Mouse (Mus musculus): ENCODE data around the gene Slc25a19. TPM values are rescaled to one million over a fixed set of nuclear protein-coding genes. Genes with fewer than 3 reads are reported as not detected.

Slc25a19 gene
- polyA plus RNA-seq, 1 experiment from 2014 or later = 49.7 TPM

- no peak overlapping the region for H3K27ac ChIP-seq
- 0 out of 2 replicates have a peak, but pooled peaks cover 3% of the 10 kb centered on the region for H3K36me3 ChIP-seq (ENCODE audit: insufficient read depth, low read length)
- ATAC-seq (replicated peaks; ENCODE audit: low FRiP score, low read depth) = no peak
- no peaks in the 10 kb centered on the region for H3K9me3 ChIP-seq (replicated peaks; ENCODE audit: low read length)
- H3K27me3 ChIP-seq (ENCODE audit: insufficient read depth, low read length) = no peaks in the 10 kb centered on the region
- 58% methylated on average over 5 of the region's 5 CpGs for WGBS
- H3K4me2 ChIP-seq (ENCODE audit: low read length) = no peak overlapping the region
- no peak overlapping the region for H3K9ac ChIP-seq (ENCODE audit: low read depth, low read length)
- no peak overlapping the region for H3K4me3 ChIP-seq (replicated peaks; ENCODE audit: low read depth, low read length)
- H3K4me1 ChIP-seq (replicated peaks; ENCODE audit: insufficient read depth, low read length) = no peaks in the 10 kb centered on the region
- peak; percentile 33 for DNase-seq (ENCODE audit: low spot score)
- TF ChIP-seq CTCF (IDR thresholded peaks at IDR 0.05; ENCODE audit: low read depth) = no peak
Measured at GRCm38 (mm10) chr11:115638498-115639409, 10.7 kb upstream of the Slc25a19 start.

GRCm38 (mm10) chr11:115636960-115637359 is 8.9 kb upstream of the Slc25a19 start:
- Histone ChIP-seq H3K36me3 (ENCODE audit: insufficient read depth, low read length) (no peaks in the 10 kb centered on the region), H3K4me3 (replicated peaks; ENCODE audit: low read depth, low read length) (no peak overlapping the region), H3K9me3 (replicated peaks; ENCODE audit: low read length) (no peaks in the 10 kb centered on the region), H3K9ac (ENCODE audit: low read depth, low read length) (no peak overlapping the region), H3K27ac (no peak overlapping the region), H3K4me1 (replicated peaks; ENCODE audit: insufficient read depth, low read length) (no peaks in the 10 kb centered on the region), H3K4me2 (ENCODE audit: low read length) (no peak overlapping the region), H3K27me3 (ENCODE audit: insufficient read depth, low read length) (no peaks in the 10 kb centered on the region)
- ATAC-seq (replicated peaks; ENCODE audit: low FRiP score, low read depth) = no peak
- 47% methylated on average over 3 of the region's 3 CpGs for WGBS
- TF ChIP-seq CTCF (IDR thresholded peaks at IDR 0.05; ENCODE audit: low read depth) = no peak
- DNase-seq (ENCODE audit: low spot score) = no peak

- ATAC-seq (replicated peaks; ENCODE audit: low FRiP score, low read depth) (no peak), DNase-seq (ENCODE audit: low spot score) (no peak)
- no peak for TF ChIP-seq CTCF (IDR thresholded peaks at IDR 0.05; ENCODE audit: low read depth)
- no peaks in the 10 kb centered on the region for H3K27me3 ChIP-seq (ENCODE audit: insufficient read depth, low read length)
- H3K4me1 ChIP-seq (replicated peaks; ENCODE audit: insufficient read depth, low read length) = no peaks in the 10 kb centered on the region
- WGBS = 71% methylated on average over 8 of the region's 8 CpGs
- no peak overlapping the region for H3K4me3 ChIP-seq (replicated peaks; ENCODE audit: low read depth, low read length)
- no peaks in the 10 kb centered on the region for H3K9me3 ChIP-seq (replicated peaks; ENCODE audit: low read length)
- no peak overlapping the region for H3K9ac ChIP-seq (ENCODE audit: low read depth, low read length)
- no peak overlapping the region for H3K27ac ChIP-seq
- no peak overlapping the region for H3K4me2 ChIP-seq (ENCODE audit: low read length)
- H3K36me3 ChIP-seq (ENCODE audit: insufficient read depth, low read length) = no peaks in the 10 kb centered on the region
Measured at GRCm38 (mm10) chr11:115635484-115635883, 7.4 kb upstream of the Slc25a19 start.

GRCm38 (mm10) chr11:115635041-115635440 is 6.9 kb upstream of the Slc25a19 start:
- Histone ChIP-seq H3K9ac (ENCODE audit: low read depth, low read length) (no peak overlapping the region), H3K4me2 (ENCODE audit: low read length) (no peak overlapping the region), H3K4me1 (replicated peaks; ENCODE audit: insufficient read depth, low read length) (no peaks in the 10 kb centered on the region), H3K27me3 (ENCODE audit: insufficient read depth, low read length) (no peaks in the 10 kb centered on the region), H3K9me3 (replicated peaks; ENCODE audit: low read length) (no peaks in the 10 kb centered on the region), H3K36me3 (ENCODE audit: insufficient read depth, low read length) (no peaks in the 10 kb centered on the region), H3K27ac (no peak overlapping the region), H3K4me3 (replicated peaks; ENCODE audit: low read depth, low read length) (no peak overlapping the region)
- TF ChIP-seq CTCF (IDR thresholded peaks at IDR 0.05; ENCODE audit: low read depth) = no peak
- no peak for ATAC-seq (replicated peaks; ENCODE audit: low FRiP score, low read depth)
- no peak for DNase-seq (ENCODE audit: low spot score)
- WGBS = 86% methylated on average over 8 of the region's 8 CpGs

- no peaks in the 10 kb centered on the region for H3K9me3 ChIP-seq (replicated peaks; ENCODE audit: low read length)
- H3K36me3 ChIP-seq (ENCODE audit: insufficient read depth, low read length) = no peaks in the 10 kb centered on the region
- no peak for TF ChIP-seq CTCF (IDR thresholded peaks at IDR 0.05; ENCODE audit: low read depth)
- H3K4me1 ChIP-seq (replicated peaks; ENCODE audit: insufficient read depth, low read length) = no peaks in the 10 kb centered on the region
- no peak for ATAC-seq (replicated peaks; ENCODE audit: low FRiP score, low read depth)
- no peak overlapping the region for H3K4me3 ChIP-seq (replicated peaks; ENCODE audit: low read depth, low read length)
- H3K27ac ChIP-seq = no peak overlapping the region
- H3K9ac ChIP-seq (ENCODE audit: low read depth, low read length) = no peak overlapping the region
- no peaks in the 10 kb centered on the region for H3K27me3 ChIP-seq (ENCODE audit: insufficient read depth, low read length)
- DNase-seq (ENCODE audit: low spot score) = peak; percentile 68
- WGBS = 64% methylated on average over 4 of the region's 4 CpGs
- H3K4me2 ChIP-seq (ENCODE audit: low read length) = no peak overlapping the region
Measured at GRCm38 (mm10) chr11:115634109-115634508, 6.0 kb upstream of the Slc25a19 start.

GRCm38 (mm10) chr11:115632862-115633261 is 4.8 kb upstream of the Slc25a19 start:
- ATAC-seq (replicated peaks; ENCODE audit: low FRiP score, low read depth) (no peak), DNase-seq (ENCODE audit: low spot score) (no peak)
- H3K36me3 ChIP-seq (ENCODE audit: insufficient read depth, low read length) = no peaks in the 10 kb centered on the region
- H3K4me2 ChIP-seq (ENCODE audit: low read length) = no peak overlapping the region
- no peak for TF ChIP-seq CTCF (IDR thresholded peaks at IDR 0.05; ENCODE audit: low read depth)
- H3K4me3 ChIP-seq (replicated peaks; ENCODE audit: low read depth, low read length) = no peak overlapping the region
- H3K27me3 ChIP-seq (ENCODE audit: insufficient read depth, low read length) = no peaks in the 10 kb centered on the region
- H3K27ac ChIP-seq = no peak overlapping the region
- no peaks in the 10 kb centered on the region for H3K9me3 ChIP-seq (replicated peaks; ENCODE audit: low read length)
- H3K9ac ChIP-seq (ENCODE audit: low read depth, low read length) = no peak overlapping the region
- WGBS = 87% methylated on average over 10 of the region's 10 CpGs
- H3K4me1 ChIP-seq (replicated peaks; ENCODE audit: insufficient read depth, low read length) = no peaks in the 10 kb centered on the region

Measured in kidney, postnatal 0 days (tissue).